In the genomic region with DNA sequence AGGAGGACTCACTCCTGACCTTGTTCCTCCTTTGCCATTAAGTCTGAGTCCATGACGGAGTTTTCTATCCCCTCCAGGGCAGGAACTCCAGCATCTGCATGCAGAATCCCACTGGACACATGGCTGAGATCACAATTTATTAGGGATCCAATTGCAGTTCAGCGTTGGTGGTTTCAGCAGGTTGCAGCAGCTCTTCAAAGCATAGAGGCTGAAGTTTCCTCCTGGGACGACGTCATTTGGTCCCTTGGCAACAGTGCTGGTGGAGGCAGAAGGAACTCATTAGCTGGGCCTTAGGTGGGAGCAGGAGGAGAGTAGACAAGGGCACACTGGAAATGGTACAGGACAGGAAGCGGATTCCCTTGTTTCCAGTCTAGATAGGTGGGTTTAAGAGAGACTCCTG, we compare ENCODE assay signal across 28 mouse cellular contexts. TPM values are rescaled to one million over a fixed set of nuclear protein-coding genes. Genes with fewer than 3 reads are reported as not detected.
DNase-seq lines count a peak whose midpoint lies in the region; ATAC-seq and TF ChIP-seq lines count a peak whose summit lies in the region.
"Had no signal": no experiment of that assay in that cellular context is flagged by ENCODE, and none has a peak within 500 bp of the region (broad histone marks: within the 10 kb centered on the region; RNA-seq: fewer than 3 reads in every experiment).

No protein-coding gene starts in this region.

- no peak overlapping the region for H3ac ChIP-seq in myocyte (ENCODE audit: control insufficient read depth, insufficient read length)

- no peak overlapping the region for H3K4me3 ChIP-seq in midbrain, embryonic 11.5 days (ENCODE audit: low read depth, low read length)
- H3K4me3 ChIP-seq in midbrain, embryonic 10.5 days = no peak overlapping the region
- H3K4me3 ChIP-seq in embryonic facial prominence, embryonic 10.5 days = no peak overlapping the region
- no peak overlapping the region for H3K4me3 ChIP-seq in myocyte
- H3K4me3 ChIP-seq: embryonic facial prominence, embryonic 13.5 days; erythroblast, embryonic 14.5 days; forebrain, embryonic 10.5 days; heart, embryonic 12.5 days; hindbrain, embryonic 15.5 days had no signal

- DNase-seq in midbrain, embryonic 11.5 days (ENCODE audit: low spot score, missing footprints) = peak; percentile 73
- DNase-seq in midbrain, embryonic 10.5 days (ENCODE audit: low spot score) = no peak
- DNase-seq in embryonic facial prominence, embryonic 10.5 days (ENCODE audit: low spot score) = peak; percentile 24
- DNase-seq in forelimb bud, embryonic 11.5 days (ENCODE audit: low read depth, low spot score) = peak; percentile 46
- DNase-seq in heart, postnatal 14 days = no peak
- DNase-seq in ovary, postnatal 14 days (ENCODE audit: low spot score) = no peak
- no peak for DNase-seq in right cerebral cortex, adult 18-20 months
- DNase-seq: adrenal gland, adult 2 months; adrenal gland, postnatal 25 days; cerebellum, adult 18-20 months; cerebellum, adult 9-11 months; cerebellum, postnatal 36 days; gastrocnemius, postnatal 36 days; heart, adult 18-20 months; heart, postnatal 36 days had no signal

- intact Hi-C loops in heart, postnatal 14 days (cut with DNase I) = no loop called here

- H3K9ac ChIP-seq in midbrain, embryonic 11.5 days (ENCODE audit: low read length) = no peak overlapping the region
- H3K9ac ChIP-seq: embryonic facial prominence, embryonic 13.5 days; heart, embryonic 12.5 days; hindbrain, embryonic 15.5 days had no signal

- no peak overlapping the region for H3K27ac ChIP-seq in midbrain, embryonic 11.5 days (ENCODE audit: low read depth, low read length)
- no peak overlapping the region for H3K27ac ChIP-seq in midbrain, embryonic 10.5 days (replicated peaks)
- H3K27ac ChIP-seq in embryonic facial prominence, embryonic 10.5 days (replicated peaks) = no peak overlapping the region
- H3K27ac ChIP-seq: embryonic facial prominence, embryonic 13.5 days; forebrain, embryonic 10.5 days; hindbrain, embryonic 15.5 days had no signal

- ATAC-seq in midbrain, embryonic 11.5 days (ENCODE audit: low FRiP score) = no peak
- ATAC-seq: activated CD4-positive, CD25-positive, alpha-beta regulatory T cell, adult 4 months; forebrain, embryonic 14.5 days; intestine, embryonic 16.5 days had no signal

- H3K27me3 ChIP-seq in midbrain, embryonic 11.5 days (ENCODE audit: control insufficient read depth, insufficient read depth, low read length) = no peaks in the 10 kb centered on the region; the same call in 1 of the 2 replicates
- no peaks in the 10 kb centered on the region for H3K27me3 ChIP-seq in midbrain, embryonic 10.5 days (ENCODE audit: low read depth, poor library complexity, severe bottlenecking)
- no peaks in the 10 kb centered on the region for H3K27me3 ChIP-seq in embryonic facial prominence, embryonic 10.5 days (replicated peaks; ENCODE audit: low read depth, poor library complexity, severe bottlenecking)
- peaks cover 23% of the 10 kb centered on the region for H3K27me3 ChIP-seq in myocyte (ENCODE audit: control insufficient read depth, insufficient read depth, insufficient read length)
- H3K27me3 ChIP-seq: CH12.LX; embryonic facial prominence, embryonic 13.5 days; heart, embryonic 12.5 days; hindbrain, embryonic 15.5 days had no signal

- H3K9me3 ChIP-seq in midbrain, embryonic 11.5 days (ENCODE audit: control insufficient read depth, low read length) = no peaks in the 10 kb centered on the region
- no peaks in the 10 kb centered on the region for H3K9me3 ChIP-seq in midbrain, embryonic 10.5 days (replicated peaks)
- H3K9me3 ChIP-seq in embryonic facial prominence, embryonic 10.5 days = no peaks in the 10 kb centered on the region
- H3K9me3 ChIP-seq: embryonic facial prominence, embryonic 13.5 days; forebrain, embryonic 10.5 days; heart, embryonic 12.5 days; hindbrain, embryonic 15.5 days had no signal

- TF ChIP-seq POLR2A in myocyte (IDR thresholded peaks at IDR 0.05; ENCODE audit: insufficient read length, low read depth) = no peak

- H3K36me3 ChIP-seq in midbrain, embryonic 11.5 days (ENCODE audit: control insufficient read depth, insufficient read depth, low read length) = no peaks in the 10 kb centered on the region
- no peaks in the 10 kb centered on the region for H3K36me3 ChIP-seq in midbrain, embryonic 10.5 days
- no peaks in the 10 kb centered on the region for H3K36me3 ChIP-seq in embryonic facial prominence, embryonic 10.5 days (replicated peaks)
- H3K36me3 ChIP-seq in myocyte (ENCODE audit: control insufficient read depth, insufficient read depth) = no peaks in the 10 kb centered on the region
- H3K36me3 ChIP-seq: embryonic facial prominence, embryonic 13.5 days; forebrain, embryonic 10.5 days; heart, embryonic 12.5 days; hindbrain, embryonic 15.5 days had no signal

- no peak overlapping the region for H3K4me2 ChIP-seq in midbrain, embryonic 11.5 days
- H3K4me2 ChIP-seq in myocyte (ENCODE audit: low read depth) = no peak overlapping the region
- H3K4me2 ChIP-seq: embryonic facial prominence, embryonic 13.5 days; heart, embryonic 12.5 days; hindbrain, embryonic 15.5 days had no signal

- H3K4me1 ChIP-seq in midbrain, embryonic 11.5 days (ENCODE audit: control insufficient read depth, insufficient read depth, low read length) = no peaks in the 10 kb centered on the region
- peaks cover 5% of the 10 kb centered on the region; the same call in 1 of the 2 replicates for H3K4me1 ChIP-seq in midbrain, embryonic 10.5 days
- H3K4me1 ChIP-seq in embryonic facial prominence, embryonic 10.5 days = peaks cover 4% of the 10 kb centered on the region; the same call in 1 of the 2 replicates
- H3K4me1 ChIP-seq: embryonic facial prominence, embryonic 13.5 days; forebrain, embryonic 10.5 days; heart, embryonic 12.5 days had no signal

- H3K79me2 ChIP-seq in myocyte (ENCODE audit: control insufficient read depth, insufficient read depth) = no peaks in the 10 kb centered on the region

- WGBS in midbrain, embryonic 11.5 days = 76% methylated on average over 5 of the region's 5 CpGs
- WGBS in midbrain, embryonic 10.5 days = 77% methylated on average over 5 of the region's 5 CpGs
- WGBS in embryonic facial prominence, embryonic 10.5 days = 58% methylated on average over 5 of the region's 5 CpGs

TF ChIP-seq in myocyte, 11 proteins besides CTCF, POLR2A, EP300 and RAD21:
- peak; percentile 52; the same call in 1 of the 2 replicates for TF ChIP-seq CEBPB (IDR thresholded peaks at IDR 0.05; ENCODE audit: insufficient read depth, poor library complexity, severe bottlenecking)
- no peak for TF ChIP-seq USF1 (IDR thresholded peaks at IDR 0.05; ENCODE audit: low read depth)

RNA-seq across cellular contexts. Expression of a gene that starts 55.1 kb away (rescaled TPM):
- not detected in 2 replicates for polyA plus RNA-seq in midbrain, embryonic 11.5 days (2014; fragmentation: Nextera tagmentation; extraction: Ambion mirVana)
- polyA plus RNA-seq in midbrain, embryonic 10.5 days (2016; fragmentation: Nextera tagmentation; extraction: Ambion mirVana) = not detected in 2 replicates
- polyA plus RNA-seq in embryonic facial prominence, embryonic 10.5 days (2016; fragmentation: Nextera tagmentation; extraction: Ambion mirVana) = not detected in 2 replicates
- not detected for polyA plus RNA-seq in myocyte (2012; fragmentation: generic; extraction: Trizol)
- total RNA-seq in heart, postnatal 14 days (2021) = not detected
- total RNA-seq: adrenal gland, adult 2 months; CH12.LX; gastrocnemius, adult 8-10 months; gastrocnemius, postnatal 36 days; heart, postnatal 36 days had no signal
- polyA plus RNA-seq: erythroblast, embryonic 14.5 days; forebrain, embryonic 14.5 days; heart, embryonic 12.5 days; heart, embryonic 16.5 days; hindbrain, embryonic 11.5 days had no signal

Comparison
In these comparisons a context has a peak if more than half of its experiments do, and no peak if none do; other contexts are left out.
1. DNase-seq: peak in midbrain, embryonic 11.5 days (single experiment), embryonic facial prominence, embryonic 10.5 days (single experiment) and forelimb bud, embryonic 11.5 days (single experiment); none in midbrain, embryonic 10.5 days (single experiment), heart, postnatal 14 days (0 of 2), ovary, postnatal 14 days (single experiment) and right cerebral cortex, adult 18-20 months (single experiment).